Mouse (Mus musculus) induced T-regulatory cell, adult 2 months (primary cell): ENCODE data around the gene Upk2.
A peak's percentile ranks its signal among the peaks of the same experiment; 100 is the strongest.
"Not testable (repeated sequence)": the region's sequence is repeated elsewhere in the genome, so short reads cannot be mapped to it uniquely, and the experiment has no call there.

Experiments
- DNase-seq: peaks from one replicate; pipeline ENCODE4 v3.0.0-alpha.2; 2012; ENCODE audit warnings: low read depth

Gene Upk2

GRCm38 (mm10) chr9:44408693-44409092 is 46.1 kb downstream of the Upk2 start:
- not testable (repeated sequence) for DNase-seq

- DNase-seq: no peak
Measured at GRCm38 (mm10) chr9:44407752-44408097, 47.1 kb downstream of the Upk2 start.

GRCm38 (mm10) chr9:44406906-44407751 is 47.6 kb downstream of the Upk2 start, which contains the start of the genes Rps25 and Trappc4:
Gene Rps25 (plus strand): TSS chr9:44407139.
Gene Trappc4 (minus strand): TSS chr9:44407600.
- DNase-seq: peak; percentile 99

GRCm38 (mm10) chr9:44405011-44405410 is 49.8 kb downstream of the Upk2 start:
- DNase-seq: no peak
